Mouse (Mus musculus) embryonic fibroblast, embryonic 13.5 days (primary cell): ENCODE results near the gene Car7.

Source experiments
- CTCF ChIP-seq: IDR thresholded peaks from 2 replicates; pipeline ENCODE4 v1.5.1; 2011; ENCODE audit warnings: mild to moderate bottlenecking, control low read depth, low read length, moderate library complexity, borderline replicate concordance; ENCODE audit not compliant: insufficient read depth
- POLR2A ChIP-seq: IDR thresholded peaks from 2 replicates; pipeline ENCODE4 v1.6.1; 2011; ENCODE audit warnings: low read depth, mild to moderate bottlenecking, control low read depth, low read length, moderate library complexity

- TF ChIP-seq POLR2A (no peak), CTCF (no peak)
Observed at GRCm38 (mm10) chr8:104540238-104540637, 5.7 kb downstream of the Car7 start.
